Mouse (Mus musculus) hematopoietic stem cell, adult 5-6 weeks (primary cell): ENCODE data around the gene Olfr465-ps1. TPM values are rescaled to one million over a fixed set of nuclear protein-coding genes. Genes with fewer than 3 reads are reported as not detected.

Source experiments
- total RNA-seq: library from RNA; stranded (forward); fragments of 172-1452, 232-1000 nt; gene quantifications from 2 replicates; pipeline ENCODE4 v1.2.3, GENCODE M21; 2017

The Olfr465-ps1 gene
- total RNA-seq, 1 experiment from 2014 or later = not detected

Other genes with a start within 250 kb of the Olfr465-ps1 start
- gene Cntnap3, start 234.1 kb upstream of the Olfr465-ps1 start, total RNA-seq = not detected in 2 replicates
- gene Spata31, start 220.7 kb upstream of the Olfr465-ps1 start, total RNA-seq = not detected in 2 replicates
- gene Spata31d1c, start 105.0 kb upstream of the Olfr465-ps1 start, total RNA-seq = not detected in 2 replicates
- not detected in 2 replicates for gene Prss47, start 85.3 kb upstream of the Olfr465-ps1 start, total RNA-seq
- 69.4 and 77.5 TPM in 2 replicates for gene Mfsd14b, start 25.1 kb upstream of the Olfr465-ps1 start, total RNA-seq
- not detected in 2 replicates for gene Olfr466, start 12.2 kb downstream of the Olfr465-ps1 start, total RNA-seq
- not detected in 2 replicates for gene Nlrp4f, start 67.9 kb downstream of the Olfr465-ps1 start, total RNA-seq
- gene Gm10775, start 121.5 kb downstream of the Olfr465-ps1 start, total RNA-seq = not detected in 2 replicates
- gene Zfp369, start 140.7 kb downstream of the Olfr465-ps1 start, total RNA-seq = 66.9 and 73.8 TPM in 2 replicates